Mouse (Mus musculus) monocyte, adult 2 months (primary cell): ENCODE measurements around the gene Rnf111.
A peak's percentile ranks its signal among the peaks of the same experiment; 100 is the strongest.
"Not testable (repeated sequence)": the region's sequence is repeated elsewhere in the genome, so short reads cannot be mapped to it uniquely, and the experiment has no call there.

ENCODE experiments used
- DNase-seq, 2 experiments: peaks; one replicate each; pipeline ENCODE4 v3.0.0; 2022; ENCODE audit warnings: low spot score in 2 of 2, low read depth in 1 of 2

Rnf111 gene

DNA sequence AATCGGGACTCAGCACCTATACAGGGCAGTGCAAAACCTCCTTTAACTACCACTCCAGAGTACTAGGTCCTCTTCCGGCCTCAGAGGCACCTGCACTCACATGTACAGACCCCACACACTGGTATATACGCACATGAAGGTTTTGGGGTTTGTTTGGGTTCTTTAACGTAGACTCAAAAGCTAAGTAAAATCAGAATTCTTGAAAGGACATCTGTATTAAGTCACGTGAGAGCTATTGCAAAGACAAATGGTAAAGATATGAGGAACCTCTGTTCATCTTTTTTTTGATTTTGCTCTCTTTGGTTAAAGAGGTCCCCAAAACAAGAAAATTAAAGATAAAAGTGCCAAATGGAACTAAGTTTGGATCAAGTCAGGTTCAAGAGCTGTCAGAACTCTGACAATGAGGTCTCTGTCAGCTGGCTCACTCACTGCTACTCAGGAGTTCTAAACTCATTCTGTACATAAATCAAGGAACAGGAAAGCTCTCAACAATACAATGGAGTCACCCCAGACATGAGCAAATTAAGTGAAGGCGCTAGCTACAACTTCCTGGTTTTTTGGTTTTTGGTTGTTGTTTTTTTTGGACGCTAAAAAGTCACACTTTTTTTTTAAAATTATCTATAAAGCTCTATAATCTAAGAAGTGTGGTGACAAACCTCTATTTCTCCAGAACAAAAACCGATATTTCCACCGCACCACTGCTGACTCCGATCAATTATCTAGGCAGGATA is 1.1 kb downstream of the Rnf111 start:
- no peak for DNase-seq

DNA sequence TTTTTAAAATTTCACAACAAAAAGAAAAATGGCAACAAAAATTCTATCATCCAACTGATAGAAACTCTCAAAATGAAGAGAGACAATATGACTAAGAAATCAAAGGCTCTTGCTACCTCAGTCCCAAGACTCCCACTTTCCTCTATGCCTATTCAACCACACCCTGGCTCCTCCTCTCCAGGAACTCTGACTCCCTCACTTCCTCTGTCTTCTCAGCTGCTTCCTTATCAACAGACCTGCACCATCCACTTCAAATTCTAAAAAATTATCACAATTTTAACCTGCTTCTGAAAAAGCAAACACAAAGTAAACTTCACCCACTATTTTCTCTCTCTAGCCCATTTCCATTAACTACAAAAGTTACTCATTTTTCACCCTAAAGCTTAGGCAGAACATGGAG is 6.5 kb downstream of the Rnf111 start:
- no peak for DNase-seq

DNA sequence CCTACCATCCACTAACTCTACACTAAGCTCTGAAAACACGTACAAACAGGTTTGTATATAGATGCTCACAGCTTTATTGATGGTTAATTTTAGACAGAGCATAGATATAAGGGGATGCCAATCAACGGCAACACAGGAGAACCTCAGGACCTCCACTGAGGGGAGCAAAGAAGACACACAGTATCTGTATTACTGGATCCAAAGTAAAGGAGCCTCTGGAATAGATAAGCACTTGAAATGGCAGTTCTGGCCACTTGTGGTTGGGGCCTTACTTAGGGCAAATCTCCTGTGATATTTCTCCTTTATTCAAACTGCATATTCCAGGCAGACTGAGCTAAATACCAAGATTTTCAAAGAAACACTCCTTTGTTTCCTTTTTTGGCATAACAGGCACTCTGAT is 10.5 kb downstream of the Rnf111 start:
- no peak for DNase-seq

GRCm38 (mm10) chr9:70491176-70491575 is 12.3 kb downstream of the Rnf111 start:
- no peak for DNase-seq

- DNase-seq = no peak
Measured at GRCm38 (mm10) chr9:70487401-70487800, 16.1 kb downstream of the Rnf111 start.

DNA sequence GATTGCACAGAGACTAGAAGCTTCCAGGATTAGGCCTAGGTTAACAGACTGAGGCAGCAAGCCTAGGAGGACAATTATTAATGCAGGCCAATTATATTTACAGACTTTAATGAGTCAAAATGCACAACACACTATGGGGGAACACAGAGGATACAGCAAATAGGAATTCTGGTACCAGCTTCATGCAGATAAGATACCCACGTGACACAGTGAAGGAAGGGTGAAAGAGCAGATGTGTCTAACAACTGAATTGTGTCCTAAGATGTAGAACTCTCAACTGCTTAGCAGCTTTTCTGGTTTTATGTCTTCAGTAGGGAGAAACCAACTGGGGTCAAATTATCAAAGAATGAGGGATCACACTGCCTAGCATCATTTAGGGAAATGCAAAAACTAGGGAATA is 17.7 kb downstream of the Rnf111 start:
- DNase-seq = no peak

- no peak for DNase-seq
Measured at GRCm38 (mm10) chr9:70483495-70483894, 20.0 kb downstream of the Rnf111 start.

DNA sequence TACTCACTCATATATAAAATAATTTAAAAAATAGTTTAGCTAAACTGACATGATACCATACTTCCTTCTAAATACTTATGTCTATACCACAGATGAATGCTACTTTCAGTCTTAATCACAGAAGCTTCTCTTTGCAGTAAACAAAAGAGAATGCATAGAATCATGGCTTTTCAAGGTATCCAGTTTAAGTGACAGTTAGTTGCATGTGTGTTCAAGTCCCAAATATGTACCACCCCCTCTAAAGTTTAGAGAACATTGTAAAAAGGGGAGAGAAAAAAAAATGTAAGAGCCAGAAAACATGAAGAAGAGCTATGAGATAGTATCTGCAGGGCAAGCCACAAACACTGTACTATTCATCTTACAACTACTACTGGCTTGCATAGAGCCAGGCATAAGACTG is 21.7 kb downstream of the Rnf111 start:
- DNase-seq = no peak

- DNase-seq = no peak
Measured at GRCm38 (mm10) chr9:70477229-70477628, 26.3 kb downstream of the Rnf111 start.

DNA sequence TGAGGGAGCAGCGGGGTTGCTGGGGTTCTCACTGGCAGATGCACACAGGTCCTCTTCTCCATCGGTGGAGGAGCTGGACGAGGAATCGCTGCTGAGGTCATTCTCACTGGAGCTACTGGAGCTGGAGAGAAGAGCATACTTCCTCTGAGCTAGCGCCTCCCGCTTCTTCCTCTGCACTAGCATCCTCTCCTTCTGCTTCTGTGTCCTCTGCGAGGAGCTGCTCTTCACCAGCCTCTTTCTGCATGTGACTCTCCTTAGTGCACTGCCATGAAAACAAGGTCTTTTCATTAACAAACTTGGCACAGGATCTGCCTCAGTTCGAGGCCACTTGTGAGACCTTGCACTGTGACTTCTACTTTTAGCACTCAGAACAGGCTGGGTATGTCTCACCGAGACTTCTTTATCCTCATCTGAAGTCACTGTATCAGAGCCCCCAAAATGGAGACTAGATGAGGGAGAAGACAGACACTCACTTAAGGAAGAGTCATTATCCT is 27.7 kb downstream of the Rnf111 start:
- DNase-seq = no peak

DNA sequence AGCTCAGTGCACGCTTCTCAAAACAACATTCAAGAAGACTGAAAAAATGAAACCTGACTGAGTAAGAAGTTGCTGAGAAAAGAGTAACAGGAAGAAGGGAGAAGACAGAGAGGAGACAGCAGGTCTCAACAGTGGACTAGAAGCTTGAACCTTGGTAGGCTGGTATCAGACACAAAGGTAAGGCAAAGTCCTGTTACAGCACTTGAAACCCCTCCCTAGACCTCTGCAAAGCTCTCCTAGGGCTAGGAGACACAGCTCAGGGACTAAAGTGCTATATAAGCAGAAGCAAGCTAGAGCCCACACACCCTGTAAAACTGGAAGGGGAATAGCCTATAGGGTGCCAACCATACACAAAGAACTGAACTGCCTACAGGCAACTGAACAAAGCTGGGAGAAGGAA is 30.1 kb downstream of the Rnf111 start:
- DNase-seq = no peak

DNA sequence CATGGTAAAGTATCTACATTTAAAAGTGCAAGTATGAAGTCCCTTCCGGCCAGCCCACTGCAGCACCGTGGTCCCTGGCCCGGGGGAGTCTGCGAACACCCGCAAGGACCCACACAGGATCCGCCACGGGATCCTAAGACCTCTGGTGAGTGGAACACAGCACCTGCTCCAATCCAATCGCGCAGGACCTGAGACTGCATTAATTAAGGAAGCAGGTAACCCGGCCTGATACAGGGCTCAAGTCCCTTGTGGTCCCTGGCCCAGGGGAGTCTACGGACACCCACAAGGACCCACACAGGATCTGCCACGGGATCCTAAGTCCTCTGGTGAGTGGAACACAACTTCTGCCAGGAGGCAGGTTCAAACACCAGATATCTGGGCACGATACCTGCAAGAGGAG is 40.4 kb downstream of the Rnf111 start:
- not testable (repeated sequence) for DNase-seq

DNA sequence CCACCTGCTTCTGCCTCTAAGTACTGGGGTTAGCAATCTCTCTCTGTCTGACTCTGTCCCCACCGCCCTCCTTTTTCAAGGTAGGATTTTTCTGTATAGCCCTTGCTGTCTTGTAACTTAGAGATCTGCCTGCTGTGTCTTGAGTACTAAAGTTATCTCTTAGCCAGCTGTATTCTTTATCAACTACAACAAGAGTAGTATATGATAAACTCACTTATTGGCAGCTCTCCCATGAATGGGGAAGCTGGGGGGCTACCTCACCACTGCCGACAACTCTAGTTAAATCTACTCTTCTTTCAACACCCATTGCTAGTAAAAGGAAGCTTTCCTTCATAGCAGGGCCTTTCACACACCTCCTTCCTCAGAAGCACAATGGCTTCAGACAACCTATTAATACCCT is 51.2 kb downstream of the Rnf111 start:
- no peak for DNase-seq

- DNase-seq = no peak
Measured at GRCm38 (mm10) chr9:70449072-70449471, 54.5 kb downstream of the Rnf111 start.

DNA sequence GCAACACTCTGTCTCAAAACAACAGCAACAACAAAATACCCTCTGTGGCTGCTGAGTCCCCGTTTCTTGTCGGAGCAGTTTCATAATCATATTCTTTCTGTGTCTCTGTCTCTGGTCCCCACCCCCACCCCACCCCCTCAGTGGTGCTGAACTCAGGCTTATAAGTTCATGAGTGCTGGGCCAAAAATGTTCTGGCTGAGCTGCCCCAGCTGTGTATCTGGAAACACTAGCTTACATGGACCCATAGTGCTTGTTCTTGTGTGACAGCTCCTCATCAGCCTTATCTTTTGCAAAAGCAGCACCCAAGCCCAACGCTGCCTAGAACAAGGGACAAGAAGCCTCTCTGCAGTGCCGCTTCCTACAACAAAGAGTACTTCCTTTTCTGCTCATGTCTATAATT is 63.6 kb downstream of the Rnf111 start:
- no peak for DNase-seq

GRCm38 (mm10) chr9:70422661-70423060 is 80.9 kb downstream of the Rnf111 start:
- DNase-seq = no peak

GRCm38 (mm10) chr9:70421257-70422056 is 82.1 kb downstream of the Rnf111 start, which contains the start of gene Ccnb2:
TSS of gene Ccnb2 (minus strand) at chr9:70421547.
- peak; percentile 61 to 63 for DNase-seq

- DNase-seq = no peak
Measured at GRCm38 (mm10) chr9:70416412-70416811, 87.1 kb downstream of the Rnf111 start.

- no peak for DNase-seq
Measured at GRCm38 (mm10) chr9:70413038-70413437, 90.5 kb downstream of the Rnf111 start.

DNA sequence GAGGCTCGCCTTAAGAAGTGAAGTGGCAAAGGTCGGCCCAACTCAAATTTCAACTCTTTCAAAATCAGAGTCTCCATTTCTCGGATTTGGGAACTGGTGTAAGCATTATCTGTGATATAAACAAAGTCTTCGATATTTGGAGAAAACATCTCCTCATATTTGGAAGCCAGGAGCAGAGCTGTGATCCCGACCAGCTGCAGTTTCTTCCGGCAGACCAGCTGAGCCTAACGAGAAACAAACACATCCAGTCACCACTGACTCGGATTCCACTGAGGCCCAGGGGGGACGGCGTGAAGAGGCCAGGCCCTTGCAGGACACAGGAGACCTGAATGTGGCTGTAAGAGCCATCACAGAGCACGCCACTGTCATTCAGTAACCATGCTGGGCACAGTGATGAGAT is 92.9 kb downstream of the Rnf111 start:
- no peak for DNase-seq

GRCm38 (mm10) chr9:70409743-70410142 is 93.8 kb downstream of the Rnf111 start:
- no peak for DNase-seq

DNA sequence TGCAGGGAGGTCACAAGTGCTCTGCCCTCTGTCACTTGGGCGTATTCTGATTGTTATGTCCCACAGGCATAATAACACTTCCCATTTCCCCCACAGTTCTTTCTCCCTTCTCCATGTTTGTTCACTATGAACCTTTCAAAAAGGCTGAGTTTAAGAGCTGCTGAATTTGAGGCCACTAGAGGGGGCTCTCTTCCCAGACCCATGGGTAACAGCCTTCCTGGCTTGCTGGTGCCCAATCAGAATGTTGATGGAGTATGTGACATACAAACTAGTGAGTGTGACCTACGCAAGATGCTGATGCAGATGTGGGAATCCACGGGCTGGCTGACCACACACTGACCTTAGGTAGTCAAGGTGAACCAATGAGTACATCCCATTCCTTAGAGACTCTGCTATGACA is 94.7 kb downstream of the Rnf111 start:
- DNase-seq = no peak
